Mouse (Mus musculus): ENCODE measurements around the gene Colgalt2. TPM values are rescaled to one million over a fixed set of nuclear protein-coding genes. Genes with fewer than 3 reads are reported as not detected.

Gene Colgalt2
- total RNA-seq, 2 experiments from 2014 or later = 5.6 to 5.7 TPM

DNA sequence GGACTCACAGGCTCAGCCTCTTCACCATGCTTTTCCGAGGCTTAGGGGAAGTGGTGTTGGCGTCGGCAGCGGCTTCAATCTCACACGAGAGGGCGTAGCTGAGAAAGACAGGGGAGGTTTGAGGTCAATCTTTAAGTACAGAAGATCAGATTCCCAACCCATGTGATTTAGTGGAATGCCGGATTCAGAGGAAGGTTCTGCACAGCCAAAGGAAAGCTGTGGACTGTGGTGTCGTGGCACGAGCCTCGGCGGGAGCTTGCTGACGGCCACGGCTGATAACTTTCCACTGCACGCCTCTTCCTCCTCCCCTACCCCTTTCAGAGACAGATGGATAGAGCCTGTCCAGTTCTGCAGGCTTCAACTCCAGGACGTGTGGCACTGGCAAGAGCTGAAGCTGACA is 131.9 kb downstream of the Colgalt2 start:
- no peak for DNase-seq (ENCODE audit: low spot score in 2 of 2)

DNA sequence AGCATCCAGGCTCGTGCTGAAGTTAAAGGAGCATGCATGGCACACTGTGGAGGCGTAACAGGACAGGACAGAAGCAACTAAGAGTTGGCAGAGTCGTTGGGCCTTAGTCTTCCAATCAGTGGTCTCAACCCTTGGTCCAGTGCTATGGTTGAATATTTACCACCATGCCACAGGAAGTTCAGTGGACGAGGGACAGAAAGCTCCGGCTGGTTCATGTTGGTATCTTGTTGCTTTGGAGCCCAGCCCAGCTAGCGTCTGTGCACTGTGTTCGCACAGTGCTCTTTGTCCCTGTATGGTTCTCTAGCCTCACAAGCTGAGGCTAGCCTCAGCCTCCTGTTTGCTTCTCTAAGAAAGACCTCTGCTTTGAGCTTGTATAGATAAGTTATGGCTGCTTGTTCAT is 134.9 kb downstream of the Colgalt2 start:
- no peak for DNase-seq (ENCODE audit: low spot score in 2 of 2)

DNA sequence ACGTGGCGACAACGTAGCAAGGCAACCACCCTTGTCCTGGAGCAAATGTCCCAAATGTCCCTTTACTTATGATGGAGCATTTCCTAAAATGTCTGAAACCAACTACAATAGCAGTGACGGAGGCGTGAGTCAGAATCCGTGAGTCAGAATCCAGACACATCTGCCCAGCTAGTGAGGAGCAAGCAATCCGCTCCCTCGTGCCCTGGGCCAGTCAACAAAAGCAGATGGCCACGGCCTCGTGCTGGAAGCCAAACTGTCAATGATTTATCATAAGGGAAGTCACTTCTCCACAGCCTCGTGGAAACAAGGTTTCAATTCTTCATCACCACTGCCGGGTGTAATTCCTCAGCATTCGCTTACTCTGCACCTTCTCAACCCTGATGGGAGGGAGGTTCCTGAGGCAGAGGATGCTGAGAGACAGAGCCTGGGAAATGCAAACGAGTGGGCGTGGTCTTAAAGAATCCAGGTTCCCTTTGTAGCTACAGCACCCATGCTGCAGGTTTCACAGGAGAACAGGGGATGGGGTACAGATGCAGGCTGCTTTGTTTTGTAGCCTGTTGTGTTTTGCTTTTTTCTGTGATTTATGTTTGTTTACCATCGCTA is 136.9 kb downstream of the Colgalt2 start:
- DNase-seq (ENCODE audit: low spot score in 2 of 2) = peak in 1 of 2 experiments; percentile 53

DNA sequence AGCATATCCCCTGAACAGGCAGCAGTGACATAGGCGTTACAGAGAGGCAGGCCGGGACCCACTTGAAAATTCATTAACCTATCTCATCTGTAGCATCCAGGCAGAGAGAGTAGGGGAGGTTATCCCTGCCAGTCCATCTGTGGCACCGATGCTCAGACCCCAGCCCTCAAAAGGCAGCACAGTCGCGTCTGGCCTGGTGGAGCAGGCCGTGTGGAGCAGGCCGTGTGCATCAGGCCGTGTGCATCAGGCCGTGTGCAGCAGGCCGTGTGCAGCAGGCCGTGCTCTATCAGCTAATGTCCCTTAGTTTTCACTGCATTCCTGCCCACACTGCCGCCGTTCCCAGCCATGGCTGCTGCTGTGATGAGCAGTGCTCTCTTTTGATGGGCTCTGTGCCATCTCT is 137.6 kb downstream of the Colgalt2 start:
- no peak for DNase-seq (ENCODE audit: low spot score in 2 of 2)

DNA sequence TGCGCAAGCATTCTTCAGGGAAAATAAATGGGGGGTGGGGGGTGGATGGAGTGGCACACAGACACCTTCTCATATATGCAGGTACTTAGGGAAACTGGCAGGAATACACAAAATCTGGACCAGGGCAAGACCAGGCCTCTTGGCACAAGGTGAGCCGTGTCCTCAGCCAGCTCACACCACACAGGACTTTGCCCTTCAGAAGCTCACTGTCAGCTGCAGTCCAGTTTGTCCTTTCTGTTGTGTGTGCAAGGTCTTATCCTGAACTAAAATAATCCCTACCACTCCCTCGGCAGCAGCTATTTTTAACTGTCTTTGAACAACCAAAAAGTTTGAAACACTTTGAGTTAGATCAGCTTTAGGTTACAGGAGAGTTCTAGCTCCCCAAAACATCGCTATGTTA is 139.2 kb downstream of the Colgalt2 start:
- DNase-seq (ENCODE audit: low spot score in 2 of 2) = no peak

DNA sequence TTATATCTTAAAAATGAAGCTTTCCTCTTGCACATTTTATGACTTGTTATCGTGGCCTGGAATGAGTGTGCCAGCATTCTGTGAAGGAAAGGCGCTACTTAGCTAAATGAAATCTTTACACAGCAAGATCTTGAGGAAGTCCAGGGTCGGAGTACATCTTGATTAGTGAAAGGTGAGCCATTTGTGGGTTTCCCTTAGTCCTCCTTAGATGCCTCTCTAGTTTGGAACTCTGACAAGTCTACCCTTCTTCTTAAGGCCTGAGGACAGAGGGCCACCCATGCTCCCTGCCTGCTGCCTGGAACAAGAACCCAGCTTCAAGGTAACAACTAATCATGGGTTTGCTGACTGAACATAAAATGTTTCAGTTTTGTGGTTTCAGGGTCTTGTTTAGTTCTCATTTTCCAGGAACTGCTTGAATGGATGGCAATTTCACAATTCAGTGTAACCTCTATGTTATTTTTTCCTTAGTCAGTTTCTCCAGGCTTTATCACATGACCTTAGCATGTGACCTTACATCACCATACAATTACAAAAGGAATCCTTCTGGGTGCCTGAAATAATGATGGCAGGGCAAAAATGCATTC is 140.8 kb downstream of the Colgalt2 start:
- DNase-seq (ENCODE audit: low spot score in 2 of 2) = no peak

DNA sequence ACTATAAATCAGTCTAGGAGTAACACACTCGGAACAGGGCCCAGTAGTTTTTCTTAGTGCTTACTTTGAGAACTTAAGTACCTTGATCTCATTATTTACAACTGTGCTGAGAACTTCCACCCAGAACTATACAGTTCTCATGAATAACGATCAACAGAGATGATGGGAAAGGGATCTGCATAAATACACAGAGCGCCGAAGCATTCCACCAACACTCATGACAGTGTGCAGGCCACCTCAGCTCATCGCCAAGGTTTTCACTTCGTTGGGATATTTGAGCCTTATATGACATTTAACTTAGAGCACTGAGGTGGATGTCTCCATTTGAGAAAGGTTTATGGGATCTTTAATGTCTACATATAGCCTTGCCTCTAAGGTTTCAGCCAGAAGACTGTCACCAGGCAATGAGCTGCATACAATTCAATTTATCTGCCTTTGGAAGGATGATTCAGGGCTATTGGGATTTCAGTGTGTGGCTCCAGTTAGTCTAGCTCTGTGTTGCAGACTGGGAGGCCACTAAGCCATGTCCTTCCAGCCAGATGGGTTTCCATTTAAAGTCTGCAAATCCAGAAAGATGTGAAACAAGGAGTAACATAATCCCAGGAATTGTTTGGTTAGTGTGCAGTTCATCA is 143.2 kb downstream of the Colgalt2 start:
- DNase-seq (ENCODE audit: low spot score in 2 of 2) = no peak

DNA sequence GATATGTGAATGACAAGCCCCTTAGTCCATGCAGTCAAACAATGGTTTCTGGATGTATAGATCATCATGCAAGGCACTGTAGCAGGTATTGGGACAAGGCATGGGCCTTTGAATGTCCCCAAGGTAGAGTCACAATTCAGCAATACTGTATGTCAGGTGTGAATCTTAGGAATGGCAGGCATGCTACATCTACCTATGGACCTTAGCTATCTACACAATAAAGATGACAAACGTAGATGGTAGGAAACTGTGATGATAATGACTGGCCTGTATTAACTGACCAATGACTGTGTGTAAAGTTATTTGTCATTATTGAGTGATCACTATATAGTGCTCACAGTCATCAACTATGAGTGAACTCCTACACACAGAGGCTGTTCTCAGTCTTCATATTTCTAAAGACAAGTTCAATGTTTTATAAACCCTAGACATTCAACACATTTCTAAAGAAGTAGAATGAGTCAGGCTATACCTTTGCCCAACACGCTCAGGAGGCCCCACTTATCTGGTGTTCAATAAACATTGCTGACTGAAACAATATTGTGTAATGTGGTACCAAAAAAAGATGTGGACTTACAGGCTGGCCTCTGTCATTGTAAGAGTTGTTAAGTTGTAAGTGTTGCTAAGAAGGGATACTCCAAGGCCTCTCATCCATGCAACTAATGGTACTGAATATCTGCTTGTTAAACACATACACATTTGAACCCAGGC is 144.0 kb downstream of the Colgalt2 start:
- DNase-seq (ENCODE audit: low spot score in 2 of 2) = no peak

DNA sequence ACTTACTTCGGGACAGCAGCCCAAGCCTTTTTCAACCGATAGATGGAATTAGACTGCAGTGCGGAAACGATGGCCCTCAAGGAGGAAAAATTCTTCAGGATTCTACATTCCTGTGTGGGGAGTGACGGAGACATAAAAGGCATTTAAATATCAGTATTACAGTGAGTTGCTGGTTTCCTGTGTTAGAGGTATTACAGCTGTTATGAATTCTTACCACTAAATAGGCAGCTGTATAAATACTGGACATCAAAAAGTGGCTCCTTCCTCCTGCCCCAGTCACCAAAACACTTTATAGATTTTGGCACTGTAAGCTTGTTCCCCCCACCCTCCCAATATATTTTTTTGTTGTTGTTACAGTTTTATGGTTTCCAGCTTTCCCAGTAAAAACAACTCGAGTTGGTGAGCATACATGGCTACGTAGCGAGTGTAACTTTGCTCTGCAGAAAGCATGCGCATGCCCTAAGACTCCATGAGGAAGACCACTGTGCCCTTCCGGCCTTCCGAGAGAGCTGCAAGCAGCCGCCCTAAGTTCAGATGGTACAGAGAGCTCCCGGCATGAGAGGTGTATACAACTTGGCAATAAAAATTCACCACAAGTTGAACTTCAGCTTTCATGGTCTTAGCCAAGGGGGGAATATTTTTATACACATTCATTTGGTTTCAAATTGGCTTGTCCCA is 149.6 kb downstream of the Colgalt2 start:
- no peak for DNase-seq (ENCODE audit: low spot score in 2 of 2)

DNA sequence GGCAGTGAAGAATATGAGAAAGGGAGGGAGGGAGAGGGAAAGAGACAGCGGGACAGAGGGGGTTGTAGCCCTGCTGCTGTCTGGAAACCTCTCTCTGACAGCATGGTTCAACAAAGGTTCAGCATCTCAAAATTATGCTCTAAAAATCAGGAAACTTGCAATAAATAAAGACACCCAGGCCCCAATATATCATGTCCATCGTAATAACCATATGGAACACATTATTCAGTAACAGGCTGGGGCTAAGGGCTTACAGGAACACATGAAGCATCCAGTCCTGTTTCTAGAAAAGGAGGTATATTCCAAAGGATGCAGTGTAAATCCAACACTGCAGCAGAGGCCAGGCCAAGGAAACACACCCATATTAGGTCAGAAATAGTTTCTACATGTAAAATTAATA is 150.9 kb downstream of the Colgalt2 start:
- no peak for DNase-seq (ENCODE audit: low spot score in 2 of 2)

DNA sequence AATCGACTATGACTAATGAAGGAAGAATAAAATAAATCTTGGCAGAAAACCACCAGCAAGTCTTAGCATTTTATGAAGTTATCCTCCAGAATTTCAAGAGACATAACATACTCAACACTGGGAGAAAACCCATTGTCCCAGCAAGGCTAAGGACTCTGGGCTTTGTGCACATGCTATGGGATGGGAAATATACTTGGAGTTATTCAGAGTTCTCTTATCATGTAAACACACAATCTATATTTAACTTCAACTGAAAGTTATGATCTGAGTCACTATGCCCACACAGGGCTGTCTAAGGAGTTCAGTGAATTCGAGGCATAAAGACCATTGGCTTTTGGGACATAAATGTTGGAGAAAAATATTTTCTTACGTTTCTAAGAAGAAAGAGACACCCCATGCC is 151.3 kb downstream of the Colgalt2 start:
- DNase-seq (ENCODE audit: low spot score in 2 of 2) = no peak

DNA sequence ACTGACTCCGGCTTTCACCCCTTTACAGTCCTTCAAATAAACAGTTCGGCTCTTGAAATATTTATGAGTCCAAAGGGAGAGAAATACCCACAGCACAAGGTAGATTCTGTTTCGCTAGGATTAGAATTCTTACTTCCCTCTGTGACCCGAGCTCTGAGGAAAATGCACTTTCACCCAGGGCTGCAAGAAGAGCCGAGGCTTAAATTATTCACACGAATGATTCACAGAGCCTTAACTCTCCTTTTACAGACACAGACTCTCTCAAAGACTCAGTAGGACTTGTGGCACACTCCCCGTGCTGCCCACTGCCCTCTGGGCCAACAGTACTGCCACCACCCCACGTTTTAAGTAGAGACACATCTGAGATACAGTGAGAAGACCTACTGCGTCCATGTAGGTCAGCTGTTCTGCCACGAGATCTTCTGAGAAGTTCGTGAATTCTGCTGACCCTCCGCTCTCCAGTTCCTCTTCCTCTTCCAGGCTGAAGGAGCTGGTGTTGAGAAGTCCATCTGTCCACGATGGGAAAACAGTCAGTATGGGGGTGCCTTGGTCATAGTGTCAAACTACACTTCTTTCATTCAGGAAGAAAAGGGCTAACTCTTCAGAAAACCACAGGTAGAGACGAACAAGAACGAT is 154.4 kb downstream of the Colgalt2 start:
- no peak for DNase-seq (ENCODE audit: low spot score in 2 of 2)

DNA sequence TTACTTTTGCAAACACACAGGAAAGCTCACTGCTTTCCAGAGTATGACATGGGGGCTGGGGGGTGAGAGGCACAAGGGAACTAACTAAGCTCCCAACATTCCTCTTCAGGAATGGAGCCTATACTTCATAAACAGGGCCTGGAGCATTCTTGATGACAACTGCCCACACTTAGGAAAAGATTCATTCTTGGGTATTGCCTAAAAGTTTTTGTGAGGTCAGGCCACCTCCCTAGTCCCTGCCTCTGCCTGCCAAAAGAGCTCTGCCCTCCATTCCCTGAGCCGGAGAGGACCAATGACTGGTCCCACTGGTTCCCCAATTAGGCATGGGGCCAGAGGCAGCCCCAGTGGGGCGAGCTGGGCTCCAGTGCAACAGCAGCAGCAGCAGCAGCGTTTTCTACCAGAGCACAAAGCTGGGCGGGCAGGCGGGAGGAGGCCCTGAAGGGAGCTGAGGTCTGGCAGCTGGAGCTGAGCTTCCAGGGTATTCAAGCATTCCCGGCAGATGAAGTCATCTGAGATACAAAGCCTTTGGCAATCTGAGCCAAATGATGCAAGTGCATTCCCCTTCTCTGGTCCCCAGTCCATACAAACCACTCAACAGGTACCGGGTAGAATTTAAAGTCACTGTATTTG is 156.4 kb downstream of the Colgalt2 start:
- DNase-seq (ENCODE audit: low spot score in 2 of 2) = peak in 1 of 2 experiments; percentile 41

DNA sequence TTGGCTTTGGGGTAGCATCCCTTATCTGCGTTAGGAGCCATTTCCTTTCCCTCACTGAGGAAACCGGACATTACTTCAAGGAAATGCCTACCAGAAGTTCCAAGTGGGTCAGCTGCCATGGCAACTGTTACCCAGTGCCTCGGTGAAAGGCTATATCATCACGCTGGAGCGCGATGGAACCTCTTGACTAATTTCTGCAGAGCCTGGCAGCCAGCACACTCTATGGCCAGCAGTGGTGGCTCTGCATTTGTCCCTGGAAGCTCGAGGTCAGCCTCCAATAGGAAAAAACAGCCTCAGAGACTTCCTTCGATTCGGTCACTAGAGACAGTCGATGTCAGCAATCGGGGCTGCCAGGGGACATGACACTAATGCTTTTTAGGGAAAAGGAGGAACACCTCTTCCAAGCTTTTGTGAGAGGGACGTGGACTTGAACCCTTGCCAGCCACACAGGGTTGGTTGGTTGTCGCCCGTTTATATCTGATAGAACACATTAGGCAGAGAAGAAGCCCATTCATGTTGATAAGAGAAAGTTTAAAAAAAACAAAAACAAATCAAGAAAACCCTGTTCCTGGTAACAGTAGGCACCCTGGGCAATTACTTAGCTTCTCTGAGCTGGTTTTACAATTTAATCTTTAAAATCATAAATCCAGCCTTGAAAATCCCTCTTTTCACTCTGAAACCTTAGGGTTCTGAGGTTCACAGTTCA is 157.1 kb downstream of the Colgalt2 start:
- DNase-seq (ENCODE audit: low spot score in 2 of 2) = no peak

Other genes starting within 250 kb of the Colgalt2 start
- gene Tsen15, start 13.1 kb upstream of the Colgalt2 start, total RNA-seq (2021) = 10 to 100 TPM; 36.1 to 38.3 TPM

All from layer of hippocampus, adult 18-20 months (tissue).